Mouse (Mus musculus): ENCODE measurements around the gene Gm11492.

- TF ChIP-seq CTCF (IDR thresholded peaks at IDR 0.05; ENCODE audit: extremely low read depth, insufficient read length, insufficient replicate concordance, low read depth, low read length) (no peak), POLR2A (IDR thresholded peaks at IDR 0.05; ENCODE audit: low read depth, low read length) (no peak)
These were observed 13.1 kb upstream of the Gm11492 start for GRCm38 (mm10) chr11:87553342-87553741.

Data from small intestine, adult 2 months (tissue).